Mouse (Mus musculus) liver, adult (tissue): ENCODE results near the gene Prpf3.
"Not testable (repeated sequence)": the region's sequence is repeated elsewhere in the genome, so short reads cannot be mapped to it uniquely, and the experiment has no call there.

ENCODE experiments used
- GATA4 ChIP-seq: IDR thresholded peaks from 2 replicates; pipeline ENCODE4 v1.6.1; 2014; ENCODE audit warnings: mild to moderate bottlenecking, low read length; ENCODE audit not compliant: insufficient replicate concordance

Gene Prpf3

GRCm38 (mm10) chr3:95855502-95856089 is at the start of gene Prpf3:
TSS of gene Prpf3 (minus strand) at chr3:95855885.
- TF ChIP-seq GATA4 = peak; percentile 50; the same call in 1 of the 2 replicates

- TF ChIP-seq GATA4 = no peak
Observed at GRCm38 (mm10) chr3:95904568-95904967, 48.9 kb upstream of the Prpf3 start, which contains the start of gene Car14. TSS of gene Car14 (minus strand) at chr3:95904691.

- TF ChIP-seq GATA4 = no peak
Observed at GRCm38 (mm10) chr3:95903753-95904502, 48.2 kb upstream of the Prpf3 start.

GRCm38 (mm10) chr3:95902643-95903042 is 47.0 kb upstream of the Prpf3 start:
- TF ChIP-seq GATA4 = no peak

- TF ChIP-seq GATA4 = no peak
Observed at GRCm38 (mm10) chr3:95902373-95902625, 46.6 kb upstream of the Prpf3 start.

GRCm38 (mm10) chr3:95901616-95902372 is 46.1 kb upstream of the Prpf3 start:
- TF ChIP-seq GATA4 = no peak

- TF ChIP-seq GATA4 = no peak
Observed at GRCm38 (mm10) chr3:95899800-95900524, 44.3 kb upstream of the Prpf3 start.

GRCm38 (mm10) chr3:95894317-95895160 is 38.9 kb upstream of the Prpf3 start:
- TF ChIP-seq GATA4 = no peak

GRCm38 (mm10) chr3:95893606-95894316 is 38.1 kb upstream of the Prpf3 start, which contains the start of gene Aph1a:
TSS of gene Aph1a (plus strand) at chr3:95893969.
- not testable (repeated sequence) for TF ChIP-seq GATA4

GRCm38 (mm10) chr3:95893126-95893525 is 37.4 kb upstream of the Prpf3 start:
- no peak for TF ChIP-seq GATA4

- TF ChIP-seq GATA4 = no peak
Observed at GRCm38 (mm10) chr3:95892066-95893052, 36.7 kb upstream of the Prpf3 start.

- no peak for TF ChIP-seq GATA4
Observed at GRCm38 (mm10) chr3:95891211-95892065, 35.8 kb upstream of the Prpf3 start, which contains the start of gene BC028528. TSS of gene BC028528 (minus strand) at chr3:95892005.

- no peak for TF ChIP-seq GATA4
Observed at GRCm38 (mm10) chr3:95889664-95890063, 34.0 kb upstream of the Prpf3 start.
